Mouse (Mus musculus) forelimb bud, embryonic 11.5 days (tissue): ENCODE results near the gene Acoxl.
A peak's percentile ranks its signal among the peaks of the same experiment; 100 is the strongest.
"Not testable (repeated sequence)": the region's sequence is repeated elsewhere in the genome, so short reads cannot be mapped to it uniquely, and the experiment has no call there.

Source experiments
- DNase-seq: peaks from one replicate; pipeline ENCODE4 v3.0.0-alpha.2; 2012; ENCODE audit warnings: low read depth, low spot score

Acoxl gene

GRCm38 (mm10) chr2:128078859-128079258, 240.2 kb downstream of the Acoxl start:
- DNase-seq, result peak; percentile 24

GRCm38 (mm10) chr2:128079316-128079715, 240.6 kb downstream of the Acoxl start:
- DNase-seq, result no peak

- no peak for DNase-seq
Measured at GRCm38 (mm10) chr2:128083844-128084243, 245.2 kb downstream of the Acoxl start.

GRCm38 (mm10) chr2:128084607-128085006, 245.9 kb downstream of the Acoxl start:
- no peak for DNase-seq

GRCm38 (mm10) chr2:128085481-128085880, 246.8 kb downstream of the Acoxl start:
- no peak for DNase-seq

GRCm38 (mm10) chr2:128086301-128086886, 247.7 kb downstream of the Acoxl start:
- DNase-seq, result no peak

GRCm38 (mm10) chr2:128086996-128087526, 248.4 kb downstream of the Acoxl start:
- no peak for DNase-seq

GRCm38 (mm10) chr2:128087798-128088545, 249.3 kb downstream of the Acoxl start:
- DNase-seq, result no peak

- no peak for DNase-seq
Measured at GRCm38 (mm10) chr2:128090283-128090885, 251.7 kb downstream of the Acoxl start.

GRCm38 (mm10) chr2:128091431-128092369, 253.0 kb downstream of the Acoxl start:
- no peak for DNase-seq

GRCm38 (mm10) chr2:128092451-128092850, 253.8 kb downstream of the Acoxl start:
- no peak for DNase-seq

- no peak for DNase-seq
Measured at GRCm38 (mm10) chr2:128094196-128094595, 255.5 kb downstream of the Acoxl start.

- DNase-seq, result no peak
Measured at GRCm38 (mm10) chr2:128094602-128095001, 255.9 kb downstream of the Acoxl start.

- no peak for DNase-seq
Measured at GRCm38 (mm10) chr2:128095270-128095669, 256.6 kb downstream of the Acoxl start.

- DNase-seq, result no peak
Measured at GRCm38 (mm10) chr2:128096070-128096469, 257.4 kb downstream of the Acoxl start.

GRCm38 (mm10) chr2:128098118-128098517, 259.4 kb downstream of the Acoxl start:
- not testable (repeated sequence) for DNase-seq

GRCm38 (mm10) chr2:128102086-128102485, 263.4 kb downstream of the Acoxl start:
- no peak for DNase-seq

GRCm38 (mm10) chr2:128104815-128105214, 266.1 kb downstream of the Acoxl start:
- DNase-seq, result no peak

GRCm38 (mm10) chr2:128105651-128106050, 267.0 kb downstream of the Acoxl start:
- no peak for DNase-seq

GRCm38 (mm10) chr2:128111537-128111936, 272.9 kb downstream of the Acoxl start:
- DNase-seq, result no peak

- no peak for DNase-seq
Measured at GRCm38 (mm10) chr2:128114621-128115020, 275.9 kb downstream of the Acoxl start.
